In the genomic region with DNA sequence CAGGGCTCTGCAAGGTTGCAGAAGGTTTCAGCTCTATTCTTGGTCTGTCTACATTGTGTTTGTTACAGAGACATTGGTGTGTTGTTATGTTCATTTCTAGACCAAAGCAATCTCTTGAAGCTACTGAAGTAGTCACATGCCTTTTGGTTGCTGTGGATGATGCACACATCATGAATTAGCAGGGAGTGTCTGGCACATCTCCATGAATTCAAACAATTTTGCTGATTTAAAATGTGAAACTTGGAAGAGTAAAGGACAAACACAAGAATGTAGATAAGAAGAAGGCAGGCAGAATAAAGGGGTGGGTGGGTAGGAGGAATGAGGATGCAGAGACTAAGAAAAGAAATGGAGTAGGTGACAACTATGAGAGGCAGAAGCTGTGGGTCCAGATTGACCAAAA, we compare ENCODE assay signal across 22 mouse cellular contexts.
A peak's percentile ranks its signal among the peaks of the same experiment; 100 is the strongest.
DNase-seq lines count a peak whose midpoint lies in the region; ATAC-seq and TF ChIP-seq lines count a peak whose summit lies in the region.
"Had no signal": no experiment of that assay in that cellular context is flagged by ENCODE, and none has a peak within 500 bp of the region (broad histone marks: within the 10 kb centered on the region; RNA-seq: fewer than 3 reads in every experiment).

No protein-coding gene starts in this region.

- peaks cover 6% of the 10 kb centered on the region; the same call in 1 of the 2 replicates for H3K4me1 ChIP-seq in forebrain, embryonic 16.5 days (replicated peaks; ENCODE audit: control insufficient read depth, insufficient read depth, low read length)
- H3K4me1 ChIP-seq in forebrain, embryonic 10.5 days: peaks cover 4% of the 10 kb centered on the region; the same call in 1 of the 2 replicates
- H3K4me1 ChIP-seq: heart, embryonic 10.5 days; hindbrain, embryonic 15.5 days; kidney, embryonic 15.5 days; neural tube, embryonic 12.5 days had no signal

- H3K4me2 ChIP-seq in forebrain, embryonic 16.5 days (ENCODE audit: low read length): no peak overlapping the region
- H3K4me2 ChIP-seq: hindbrain, embryonic 15.5 days; kidney, embryonic 15.5 days; liver, embryonic 11.5 days; midbrain, embryonic 11.5 days; neural tube, embryonic 12.5 days had no signal

- no peaks in the 10 kb centered on the region for H3K27me3 ChIP-seq in forebrain, embryonic 16.5 days (replicated peaks; ENCODE audit: control insufficient read depth, insufficient read depth, low read length)
- no peaks in the 10 kb centered on the region for H3K27me3 ChIP-seq in forebrain, embryonic 10.5 days (ENCODE audit: poor library complexity, severe bottlenecking)
- H3K27me3 ChIP-seq: CH12.LX; hindbrain, embryonic 15.5 days; kidney, embryonic 15.5 days; neural tube, embryonic 12.5 days; Patski had no signal

- peak overlapping the region; percentile 70 for H3K27ac ChIP-seq in forebrain, embryonic 16.5 days (ENCODE audit: low read length)
- H3K27ac ChIP-seq in forebrain, embryonic 10.5 days: no peak overlapping the region
- peak overlapping the region; percentile 68 for H3K27ac ChIP-seq in left cerebral cortex, adult 2 months
- H3K27ac ChIP-seq: heart, embryonic 10.5 days; hindbrain, embryonic 15.5 days; kidney, embryonic 15.5 days; macrophage; neural tube, embryonic 12.5 days had no signal

- no peaks in the 10 kb centered on the region for H3K9me3 ChIP-seq in forebrain, embryonic 16.5 days (ENCODE audit: control insufficient read depth, low read length)
- no peaks in the 10 kb centered on the region for H3K9me3 ChIP-seq in forebrain, embryonic 10.5 days
- H3K9me3 ChIP-seq: heart, embryonic 10.5 days; hindbrain, embryonic 15.5 days; kidney, embryonic 15.5 days; neural tube, embryonic 12.5 days had no signal

- ATAC-seq in forebrain, embryonic 16.5 days: no peak
- ATAC-seq: intestine, embryonic 16.5 days; Patski had no signal

- no peak overlapping the region for H3K4me3 ChIP-seq in forebrain, embryonic 16.5 days (replicated peaks; ENCODE audit: low read length)
- H3K4me3 ChIP-seq in forebrain, embryonic 10.5 days: no peak overlapping the region
- no peak overlapping the region for H3K4me3 ChIP-seq in left cerebral cortex, adult 2 months
- H3K4me3 ChIP-seq: heart, embryonic 10.5 days; hindbrain, embryonic 15.5 days; kidney, embryonic 15.5 days; neural tube, embryonic 12.5 days had no signal

- TF ChIP-seq CTCF in left cerebral cortex, adult 2 months (IDR thresholded peaks at IDR 0.05): no peak

- no peak for DNase-seq in forebrain, embryonic 10.5 days (ENCODE audit: extremely low spot score, low spot score)
- DNase-seq in left cerebral cortex, adult 2 months (ENCODE audit: extremely low spot score in 1 of 2, low spot score in 2 of 2): no peak
- DNase-seq in left cerebral cortex, postnatal 36 days (ENCODE audit: low spot score in 2 of 2): no peak
- DNase-seq in brain, adult 2 months (ENCODE audit: low read depth, low spot score): peak; percentile 64
- DNase-seq in lung, postnatal 36 days: peak; percentile 28
- DNase-seq in spleen, postnatal 10 days (ENCODE audit: low spot score in 2 of 2): no peak
- DNase-seq in MN1 (ENCODE audit: low spot score): no peak
- DNase-seq: cerebellum, adult 9-11 months; gastrocnemius, postnatal 25 days; heart, postnatal 36 days; thymus, adult 18-20 months had no signal

- intact Hi-C loops in left cerebral cortex, adult 2 months (cut with DNase I): loop anchor here (1.0 to 10.0 kb wide), 2 partner anchors 51 to 196 kb away; no protein-coding TSS in a partner anchor
- intact Hi-C loops in left cerebral cortex, postnatal 36 days (cut with DNase I): no loop called here

- H3K36me3 ChIP-seq in forebrain, embryonic 16.5 days (ENCODE audit: control insufficient read depth, insufficient read depth): no peaks in the 10 kb centered on the region
- H3K36me3 ChIP-seq in forebrain, embryonic 10.5 days (replicated peaks): no peaks in the 10 kb centered on the region
- H3K36me3 ChIP-seq: heart, embryonic 10.5 days; hindbrain, embryonic 15.5 days; kidney, embryonic 15.5 days; neural tube, embryonic 12.5 days had no signal

- H3K9ac ChIP-seq in forebrain, embryonic 16.5 days (replicated peaks; ENCODE audit: low read depth, low read length): no peak overlapping the region
- H3K9ac ChIP-seq: hindbrain, embryonic 15.5 days; kidney, embryonic 15.5 days; neural tube, embryonic 12.5 days had no signal

Comparison
In these comparisons a context has a peak if more than half of its experiments do, and no peak if none do; other contexts are left out.
1. DNase-seq: peak in brain, adult 2 months (single experiment) and lung, postnatal 36 days (single experiment); none in forebrain, embryonic 10.5 days (single experiment), left cerebral cortex, adult 2 months (0 of 2), left cerebral cortex, postnatal 36 days (0 of 2), spleen, postnatal 10 days (0 of 2) and MN1 (single experiment).